ENCODE assay signal across 8 mouse cellular contexts in genomic region chrX:36534514-36534913, GRCm38 (mm10). TPM values are rescaled to one million over a fixed set of nuclear protein-coding genes. Genes with fewer than 3 reads are reported as not detected.
A peak's percentile ranks its signal among the peaks of the same experiment; 100 is the strongest.
DNase-seq lines count a peak whose midpoint lies in the region; ATAC-seq and TF ChIP-seq lines count a peak whose summit lies in the region.

No protein-coding gene starts in this region.

- TF ChIP-seq POLR2A in cerebellum, adult 2 months (IDR thresholded peaks at IDR 0.05; ENCODE audit: borderline replicate concordance, insufficient read depth, low read length): no peak

- H3K9ac ChIP-seq in hindbrain, embryonic 11.5 days (ENCODE audit: low read depth, low read length): no peak overlapping the region
- H3K9ac ChIP-seq in hindbrain, embryonic 13.5 days: no peak overlapping the region
- no peak overlapping the region for H3K9ac ChIP-seq in liver, postnatal 0 days (replicated peaks)

- no peak overlapping the region for H3K27ac ChIP-seq in hindbrain, embryonic 11.5 days (ENCODE audit: low read depth, low read length)
- H3K27ac ChIP-seq in hindbrain, embryonic 13.5 days: no peak overlapping the region
- no peak overlapping the region for H3K27ac ChIP-seq in cerebellum, adult 2 months (ENCODE audit: insufficient read depth, low read length)
- no peak overlapping the region for H3K27ac ChIP-seq in liver, postnatal 0 days (ENCODE audit: low read depth)

- H3K4me2 ChIP-seq in hindbrain, embryonic 11.5 days (replicated peaks; ENCODE audit: low read depth, low read length): no peak overlapping the region
- no peak overlapping the region for H3K4me2 ChIP-seq in hindbrain, embryonic 13.5 days
- H3K4me2 ChIP-seq in liver, postnatal 0 days (ENCODE audit: low read depth, low read length): peak overlapping the region; percentile 50

- ATAC-seq in hindbrain, embryonic 11.5 days (ENCODE audit: low FRiP score): no peak
- ATAC-seq in hindbrain, embryonic 13.5 days (ENCODE audit: low FRiP score): no peak
- ATAC-seq in liver, postnatal 0 days: no peak

- peak; percentile 78 for DNase-seq in hindbrain, embryonic 11.5 days (ENCODE audit: low spot score)
- DNase-seq in cerebellum, adult 2 months: peak; percentile 56 to 76
- peak; percentile 68 for DNase-seq in gastrocnemius, adult 18-20 months (ENCODE audit: low spot score)
- peak; percentile 68 for DNase-seq in kidney, postnatal 14 days
- peak; percentile 70 for DNase-seq in liver, postnatal 0 days
- peak; percentile 73 for DNase-seq in ovary, postnatal 36 days (ENCODE audit: low spot score)
- DNase-seq in thymus, postnatal 25 days: peak; percentile 62

- WGBS in hindbrain, embryonic 11.5 days: 14% methylated on average over 4 of the region's 4 CpGs
- 18% methylated on average over 4 of the region's 4 CpGs for WGBS in hindbrain, embryonic 13.5 days
- 3% methylated on average over 4 of the region's 4 CpGs for WGBS in cerebellum, adult 2 months
- 19% methylated on average over 4 of the region's 4 CpGs for WGBS in liver, postnatal 0 days (ENCODE audit: insufficient replicate concordance)

- H3K4me3 ChIP-seq in hindbrain, embryonic 11.5 days (ENCODE audit: low read depth, low read length): no peak overlapping the region
- H3K4me3 ChIP-seq in hindbrain, embryonic 13.5 days: no peak overlapping the region
- no peak overlapping the region for H3K4me3 ChIP-seq in cerebellum, adult 2 months (replicated peaks; ENCODE audit: insufficient read depth, low read depth, low read length)
- no peak overlapping the region for H3K4me3 ChIP-seq in liver, postnatal 0 days (ENCODE audit: low read depth, low read length)

- TF ChIP-seq CTCF in cerebellum, adult 2 months (IDR thresholded peaks at IDR 0.05; ENCODE audit: borderline replicate concordance, insufficient read depth, low read depth, low read length): peak; percentile 58; the same call in 1 of the 2 replicates
- peak; percentile 74 for TF ChIP-seq CTCF in liver, postnatal 0 days (IDR thresholded peaks at IDR 0.05; ENCODE audit: low read depth)

- no peaks in the 10 kb centered on the region for H3K9me3 ChIP-seq in hindbrain, embryonic 11.5 days (ENCODE audit: control insufficient read depth, low read length)
- H3K9me3 ChIP-seq in hindbrain, embryonic 13.5 days: no peaks in the 10 kb centered on the region
- H3K9me3 ChIP-seq in liver, postnatal 0 days (ENCODE audit: low read length): no peaks in the 10 kb centered on the region

- H3K4me1 ChIP-seq in hindbrain, embryonic 11.5 days (replicated peaks; ENCODE audit: control insufficient read depth, insufficient read depth, low read length): no peaks in the 10 kb centered on the region
- no peaks in the 10 kb centered on the region for H3K4me1 ChIP-seq in hindbrain, embryonic 13.5 days (replicated peaks)
- no peaks in the 10 kb centered on the region for H3K4me1 ChIP-seq in cerebellum, adult 2 months (ENCODE audit: control insufficient read depth, insufficient read depth, low read length)
- H3K4me1 ChIP-seq in liver, postnatal 0 days (ENCODE audit: insufficient read depth): no peaks in the 10 kb centered on the region

- no peaks in the 10 kb centered on the region for H3K27me3 ChIP-seq in hindbrain, embryonic 11.5 days (ENCODE audit: control insufficient read depth, insufficient read depth, low read length)
- no peaks in the 10 kb centered on the region for H3K27me3 ChIP-seq in hindbrain, embryonic 13.5 days
- H3K27me3 ChIP-seq in cerebellum, adult 2 months (ENCODE audit: control insufficient read depth, insufficient read depth, low read length): no peaks in the 10 kb centered on the region
- H3K27me3 ChIP-seq in liver, postnatal 0 days (ENCODE audit: insufficient read depth, low read length): no peaks in the 10 kb centered on the region

- no peaks in the 10 kb centered on the region for H3K36me3 ChIP-seq in hindbrain, embryonic 11.5 days (ENCODE audit: control insufficient read depth, insufficient read depth, low read length)
- H3K36me3 ChIP-seq in hindbrain, embryonic 13.5 days: no peaks in the 10 kb centered on the region
- H3K36me3 ChIP-seq in liver, postnatal 0 days (replicated peaks; ENCODE audit: insufficient read depth, low read length): no peaks in the 10 kb centered on the region

- no peak for TF ChIP-seq EP300 in liver, postnatal 0 days (IDR thresholded peaks at IDR 0.05; ENCODE audit: low read depth)

RNA-seq across cellular contexts. Expression of gene Gm14569, which starts 42.9 kb away (rescaled TPM):
- not detected in 2 replicates for polyA plus RNA-seq in hindbrain, embryonic 11.5 days (2014; fragmentation: Nextera tagmentation; extraction: Ambion mirVana)
- polyA plus RNA-seq in hindbrain, embryonic 13.5 days (2015; fragmentation: Nextera tagmentation; extraction: Ambion mirVana): not detected in 2 replicates
- 1.6 and 2.0 TPM in 2 replicates for polyA plus RNA-seq in cerebellum, adult 2 months (2012; rRNA removed)
- total RNA-seq in gastrocnemius, adult 18-20 months (2021): not detected
- polyA plus RNA-seq in liver, postnatal 0 days (2015; fragmentation: Nextera tagmentation; extraction: Ambion mirVana): not detected in 2 replicates
